Mouse (Mus musculus): ENCODE measurements around the gene Naa60.
A peak's percentile ranks its signal among the peaks of the same experiment; 100 is the strongest.

The Naa60 gene

DNA sequence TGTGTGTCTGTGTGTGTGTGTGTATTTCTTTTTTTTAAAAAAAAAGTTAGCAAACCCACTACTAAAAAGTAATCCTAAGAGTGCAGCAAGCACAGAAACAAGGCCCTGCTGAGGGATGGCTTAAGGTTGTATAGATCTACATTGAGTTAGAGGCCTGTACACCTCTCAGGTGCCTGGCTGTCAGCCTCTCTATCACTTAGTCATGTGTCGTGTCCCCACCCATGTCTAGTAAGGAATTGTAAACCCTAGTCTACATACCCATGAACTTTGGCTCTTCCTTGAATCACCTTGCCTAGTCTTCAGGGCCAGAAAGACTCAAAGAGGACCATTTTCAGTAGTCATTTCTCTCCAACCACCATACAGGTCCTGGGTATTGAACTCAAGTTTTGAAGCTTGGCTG lies 24.4 kb downstream of the Naa60 start:
- H3K9me3 ChIP-seq (ENCODE audit: low read length), result no peaks in the 10 kb centered on the region
- H3K27me3 ChIP-seq (ENCODE audit: insufficient read depth, low read length), result no peaks in the 10 kb centered on the region
- H3K4me1 ChIP-seq (replicated peaks; ENCODE audit: low read depth, low read length), result peaks cover 45% of the 10 kb centered on the region
- TF ChIP-seq POU5F1 (IDR thresholded peaks at IDR 0.05; ENCODE audit: borderline replicate concordance, low read length) (no peak), NANOG (IDR thresholded peaks at IDR 0.05; ENCODE audit: borderline replicate concordance, low read length) (no peak), CTCF (conservative IDR thresholded peaks at IDR 0.05; ENCODE audit: low read length) (no peak)
- H3K4me3 ChIP-seq (replicated peaks; ENCODE audit: low read length), result no peak overlapping the region
- peaks cover 66% of the 10 kb centered on the region for H3K36me3 ChIP-seq (ENCODE audit: insufficient read depth, low read length)

DNA sequence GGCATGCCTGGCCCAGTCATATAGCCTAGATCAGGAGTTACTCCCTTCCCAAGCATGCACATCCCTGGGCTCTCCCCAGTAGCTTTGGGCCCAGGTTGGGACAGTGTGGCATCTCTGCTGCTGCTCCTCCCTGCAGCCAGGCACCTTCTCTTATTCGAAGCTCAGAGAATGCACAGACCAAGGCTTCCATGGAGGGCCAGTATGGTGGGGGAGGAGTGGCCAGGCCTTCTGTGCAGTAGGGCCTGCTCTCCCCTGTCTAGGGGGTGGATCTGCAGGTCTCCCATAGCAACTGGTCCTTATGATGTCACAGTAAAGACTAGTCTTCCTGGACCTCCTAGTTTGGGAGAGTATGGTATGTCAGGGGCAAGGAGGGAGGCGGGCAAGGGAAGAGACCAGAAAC lies 35.3 kb downstream of the Naa60 start:
- Histone ChIP-seq H3K4me3 (replicated peaks; ENCODE audit: low read length) (no peak overlapping the region), H3K9me3 (ENCODE audit: low read length) (no peaks in the 10 kb centered on the region), H3K4me1 (replicated peaks; ENCODE audit: low read depth, low read length) (peaks cover 23% of the 10 kb centered on the region), H3K36me3 (ENCODE audit: insufficient read depth, low read length) (peaks cover 51% of the 10 kb centered on the region), H3K27me3 (ENCODE audit: insufficient read depth, low read length) (no peaks in the 10 kb centered on the region)
- TF ChIP-seq POU5F1 (IDR thresholded peaks at IDR 0.05; ENCODE audit: borderline replicate concordance, low read length) (no peak), NANOG (IDR thresholded peaks at IDR 0.05; ENCODE audit: borderline replicate concordance, low read length) (no peak), CTCF (conservative IDR thresholded peaks at IDR 0.05; ENCODE audit: low read length) (no peak)

DNA sequence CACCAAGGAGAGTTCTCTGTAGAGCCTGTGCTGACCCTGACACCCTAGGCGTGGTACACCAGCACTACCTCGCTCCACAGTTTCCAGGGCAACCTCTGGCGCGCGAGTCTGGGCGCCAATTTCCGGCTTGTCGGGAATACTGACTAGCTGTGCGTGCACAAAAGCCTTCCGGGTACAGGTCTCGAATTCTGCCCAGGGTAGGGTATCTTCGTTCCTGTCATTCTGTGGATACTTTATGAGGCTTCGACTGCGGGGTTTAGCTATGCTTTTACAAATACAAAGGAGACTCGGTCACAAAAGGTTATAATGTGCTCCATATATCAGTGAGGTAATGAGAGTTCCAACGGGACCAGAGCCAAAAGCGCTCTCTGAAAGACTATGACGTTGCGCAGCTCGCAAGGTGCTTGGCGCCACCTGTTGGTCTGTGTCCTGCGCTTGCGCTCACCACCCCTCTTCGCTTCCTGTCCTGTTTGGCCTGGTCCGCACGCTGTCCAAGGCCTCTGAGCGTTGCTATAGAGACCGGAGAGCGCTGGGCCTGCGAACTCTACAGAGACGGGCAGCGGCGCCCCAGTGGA lies 36.4 kb downstream of the Naa60 start, which contains the start of the genes 1700037C18Rik and Cluap1:
Gene 1700037C18Rik (minus strand): TSS at position 153 of the 575 bp plus-strand sequence.
Gene Cluap1 (plus strand): TSS at position 265 of the 575 bp plus-strand sequence.
- H3K4me3 ChIP-seq (replicated peaks; ENCODE audit: low read length), result peak within 1 kb of the TSS; percentile 90
- TF ChIP-seq NANOG (IDR thresholded peaks at IDR 0.05; ENCODE audit: borderline replicate concordance, low read length) (no peak), CTCF (conservative IDR thresholded peaks at IDR 0.05; ENCODE audit: low read length) (peak; percentile 52)

DNA sequence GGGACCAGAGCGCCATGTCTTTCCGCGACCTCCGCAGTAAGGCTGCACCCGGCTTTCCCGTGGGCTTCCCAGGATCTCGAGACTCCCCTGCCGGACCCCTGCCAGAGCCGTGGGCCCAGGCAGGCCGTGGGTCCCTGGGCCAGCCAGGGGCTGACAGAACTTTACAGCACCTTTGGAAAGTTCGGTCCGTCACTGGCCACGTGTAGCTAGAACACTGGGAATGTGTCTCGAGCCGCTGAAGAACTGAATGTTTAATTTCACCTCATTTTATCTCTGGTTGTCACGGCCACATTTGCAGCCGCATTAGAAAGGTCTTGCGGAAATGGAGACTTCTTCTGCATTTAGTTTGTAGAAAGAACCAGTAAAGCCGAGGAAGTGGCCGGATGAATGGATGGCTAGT lies 36.9 kb downstream of the Naa60 start:
- H3K9me3 ChIP-seq (ENCODE audit: low read length), result no peaks in the 10 kb centered on the region

More for the DNA sequence above, 36.4 kb downstream of the Naa60 start, which contains the start of the genes 1700037C18Rik and Cluap1:
- Histone ChIP-seq H3K27me3 (ENCODE audit: insufficient read depth, low read length) (no peaks in the 10 kb centered on the region), H3K9me3 (ENCODE audit: low read length) (no peaks in the 10 kb centered on the region), H3K4me1 (replicated peaks; ENCODE audit: low read depth, low read length) (peaks cover 23% of the 10 kb centered on the region), H3K36me3 (ENCODE audit: insufficient read depth, low read length) (peaks cover 51% of the 10 kb centered on the region)

DNA sequence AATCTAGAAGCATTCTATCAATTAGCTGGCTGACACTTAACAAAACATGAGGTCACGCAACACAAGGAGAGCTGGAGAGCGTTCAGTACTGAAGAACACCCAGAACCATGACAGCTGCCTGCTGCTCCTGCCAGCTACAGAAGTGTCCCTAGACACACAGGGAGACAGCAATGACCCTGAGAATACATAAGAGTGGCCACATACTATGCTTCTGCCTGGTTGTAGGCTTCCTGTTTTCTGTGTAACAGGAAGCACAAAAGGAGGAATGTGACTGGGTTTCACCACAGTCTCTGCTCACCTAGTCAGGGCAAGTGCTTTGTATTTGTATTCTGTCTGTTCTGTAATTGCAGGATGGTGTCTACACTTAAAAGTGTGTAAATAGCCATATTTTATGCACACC lies 48.6 kb downstream of the Naa60 start:
- TF ChIP-seq CTCF (conservative IDR thresholded peaks at IDR 0.05; ENCODE audit: low read length) (no peak), POU5F1 (IDR thresholded peaks at IDR 0.05; ENCODE audit: borderline replicate concordance, low read length) (no peak), NANOG (IDR thresholded peaks at IDR 0.05; ENCODE audit: borderline replicate concordance, low read length) (no peak)
- Histone ChIP-seq H3K4me1 (replicated peaks; ENCODE audit: low read depth, low read length) (no peaks in the 10 kb centered on the region), H3K27me3 (ENCODE audit: insufficient read depth, low read length) (no peaks in the 10 kb centered on the region), H3K4me3 (replicated peaks; ENCODE audit: low read length) (no peak overlapping the region), H3K36me3 (ENCODE audit: insufficient read depth, low read length) (peaks cover 75% of the 10 kb centered on the region), H3K9me3 (ENCODE audit: low read length) (no peaks in the 10 kb centered on the region)

More for the DNA sequence above, 36.9 kb downstream of the Naa60 start:
- Histone ChIP-seq H3K36me3 (ENCODE audit: insufficient read depth, low read length) (peaks cover 51% of the 10 kb centered on the region), H3K4me1 (replicated peaks; ENCODE audit: low read depth, low read length) (peaks cover 23% of the 10 kb centered on the region), H3K4me3 (replicated peaks; ENCODE audit: low read length) (peak overlapping the region; percentile 90), H3K27me3 (ENCODE audit: insufficient read depth, low read length) (no peaks in the 10 kb centered on the region)
- TF ChIP-seq POU5F1 (IDR thresholded peaks at IDR 0.05; ENCODE audit: borderline replicate concordance, low read length) (no peak), CTCF (conservative IDR thresholded peaks at IDR 0.05; ENCODE audit: low read length) (no peak), NANOG (IDR thresholded peaks at IDR 0.05; ENCODE audit: borderline replicate concordance, low read length) (no peak)

DNA sequence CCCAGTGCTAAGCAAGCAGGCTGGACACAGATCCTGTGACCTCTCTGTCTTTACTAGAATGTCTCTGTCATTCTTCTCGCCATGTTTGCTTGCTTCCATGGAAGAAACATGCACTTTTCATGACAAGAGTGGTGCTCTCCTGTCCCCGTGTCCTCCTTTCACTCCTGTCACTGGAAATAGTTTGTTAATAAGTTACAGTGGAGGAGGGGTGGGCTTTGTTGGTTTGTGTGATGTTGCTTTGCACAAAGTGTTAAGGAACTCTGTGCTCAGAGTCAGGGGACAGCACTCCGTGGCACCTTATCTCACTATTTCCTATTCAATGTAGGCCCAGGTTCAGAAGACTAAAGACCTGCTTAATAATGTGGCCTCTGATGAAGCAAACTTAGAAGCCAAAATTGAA lies 51.3 kb downstream of the Naa60 start:
- TF ChIP-seq NANOG (IDR thresholded peaks at IDR 0.05; ENCODE audit: borderline replicate concordance, low read length), result no peak
- no peak overlapping the region for H3K4me3 ChIP-seq (replicated peaks; ENCODE audit: low read length)
- H3K9me3 ChIP-seq (ENCODE audit: low read length), result no peaks in the 10 kb centered on the region
- peaks cover 3% of the 10 kb centered on the region for H3K4me1 ChIP-seq (replicated peaks; ENCODE audit: low read depth, low read length)
- H3K36me3 ChIP-seq (ENCODE audit: insufficient read depth, low read length), result peaks cover 63% of the 10 kb centered on the region
- no peaks in the 10 kb centered on the region for H3K27me3 ChIP-seq (ENCODE audit: insufficient read depth, low read length)

DNA sequence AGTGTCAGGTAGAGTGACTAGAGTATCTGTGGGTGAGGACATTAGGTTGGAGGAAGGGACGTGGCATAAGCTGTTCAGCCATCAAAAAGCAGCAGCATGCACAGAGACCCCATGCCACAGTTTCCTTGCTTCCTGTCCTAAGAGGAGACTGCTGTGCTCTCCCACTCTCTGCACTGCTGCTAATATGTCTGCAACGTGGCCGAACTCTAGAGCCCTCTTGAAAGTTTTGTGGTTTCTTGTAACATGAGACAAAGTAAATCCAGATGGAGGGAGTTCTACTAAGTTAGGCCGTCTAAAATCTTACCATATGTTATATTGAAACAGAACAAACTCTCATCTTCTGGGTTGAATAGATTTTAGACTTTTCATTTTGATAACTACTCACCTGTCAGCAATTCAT lies 51.8 kb downstream of the Naa60 start:
- peaks cover 6% of the 10 kb centered on the region for H3K4me1 ChIP-seq (replicated peaks; ENCODE audit: low read depth, low read length)
- H3K27me3 ChIP-seq (ENCODE audit: insufficient read depth, low read length), result no peaks in the 10 kb centered on the region
- no peak overlapping the region for H3K4me3 ChIP-seq (replicated peaks; ENCODE audit: low read length)
- peaks cover 61% of the 10 kb centered on the region for H3K36me3 ChIP-seq (ENCODE audit: insufficient read depth, low read length)
- H3K9me3 ChIP-seq (ENCODE audit: low read length), result no peaks in the 10 kb centered on the region
- no peak for TF ChIP-seq CTCF (conservative IDR thresholded peaks at IDR 0.05; ENCODE audit: low read length)
- TF ChIP-seq NANOG (IDR thresholded peaks at IDR 0.05; ENCODE audit: borderline replicate concordance, low read length), result no peak
- no peak for TF ChIP-seq POU5F1 (IDR thresholded peaks at IDR 0.05; ENCODE audit: borderline replicate concordance, low read length)

DNA sequence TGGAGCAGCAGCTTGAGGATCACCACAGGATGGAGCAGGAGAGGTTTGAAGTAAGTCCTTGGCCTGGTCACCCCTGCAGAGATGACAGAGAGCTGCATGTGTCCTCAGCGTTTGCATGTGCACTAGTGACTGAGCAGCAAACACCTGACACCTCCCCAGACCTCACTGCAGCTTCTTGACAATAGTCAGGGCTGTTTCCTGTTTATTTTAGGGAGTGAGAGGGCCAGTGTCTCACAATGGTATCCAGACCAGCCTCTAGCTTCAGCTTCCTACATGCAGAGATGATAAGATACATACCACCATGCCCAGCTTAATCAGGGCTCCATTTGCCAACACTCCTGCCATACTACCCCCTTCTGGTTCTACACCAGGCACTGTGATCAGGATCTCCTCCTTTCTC lies 56.4 kb downstream of the Naa60 start:
- Histone ChIP-seq H3K4me1 (replicated peaks; ENCODE audit: low read depth, low read length) (peaks cover 16% of the 10 kb centered on the region), H3K4me3 (replicated peaks; ENCODE audit: low read length) (no peak overlapping the region), H3K27me3 (ENCODE audit: insufficient read depth, low read length) (no peaks in the 10 kb centered on the region), H3K9me3 (ENCODE audit: low read length) (no peaks in the 10 kb centered on the region), H3K36me3 (ENCODE audit: insufficient read depth, low read length) (peaks cover 47% of the 10 kb centered on the region)
- no peak for TF ChIP-seq POU5F1 (IDR thresholded peaks at IDR 0.05; ENCODE audit: borderline replicate concordance, low read length)
- TF ChIP-seq NANOG (IDR thresholded peaks at IDR 0.05; ENCODE audit: borderline replicate concordance, low read length), result no peak
- TF ChIP-seq CTCF (conservative IDR thresholded peaks at IDR 0.05; ENCODE audit: low read length), result no peak

DNA sequence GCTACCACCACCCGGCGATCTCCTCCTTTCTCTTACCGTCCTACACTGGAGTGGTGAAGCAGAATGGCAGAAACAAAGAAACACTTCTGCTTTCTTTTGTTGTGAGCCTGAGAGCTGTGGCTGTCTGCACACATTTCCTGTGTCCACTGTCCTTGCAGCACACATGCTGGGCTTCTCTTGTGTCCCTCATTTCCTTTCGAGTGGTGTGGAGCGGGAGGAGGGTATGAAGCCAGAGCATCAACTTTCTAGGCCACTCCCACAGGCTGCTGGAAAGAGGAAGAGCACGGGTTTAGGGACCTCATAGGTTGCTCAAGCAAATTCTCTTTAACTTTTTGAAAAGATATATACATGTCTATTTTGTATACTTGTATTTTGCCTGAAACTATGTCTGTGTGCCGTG lies 57.0 kb downstream of the Naa60 start:
- no peak overlapping the region for H3K4me3 ChIP-seq (replicated peaks; ENCODE audit: low read length)
- no peak for TF ChIP-seq CTCF (conservative IDR thresholded peaks at IDR 0.05; ENCODE audit: low read length)
- no peaks in the 10 kb centered on the region for H3K9me3 ChIP-seq (ENCODE audit: low read length)
- no peaks in the 10 kb centered on the region for H3K27me3 ChIP-seq (ENCODE audit: insufficient read depth, low read length)
- peaks cover 47% of the 10 kb centered on the region for H3K36me3 ChIP-seq (ENCODE audit: insufficient read depth, low read length)
- H3K4me1 ChIP-seq (replicated peaks; ENCODE audit: low read depth, low read length), result peaks cover 16% of the 10 kb centered on the region
